Mouse (Mus musculus) liver, embryonic 16.5 days (tissue): ENCODE measurements at regions not wholly inside any gene's neighbourhood (a gene's known extent, or its start where the extent isn't known, plus 50 kb on each side); places are given as distances from the start of the nearest gene placed in this dataset.
A peak's percentile ranks its signal among the peaks of the same experiment; 100 is the strongest.

Experiments
- ATAC-seq: fragments of 200-750 bp; cut with Nextera tagmentation; 2 replicates; pipeline ENCODE4 v1.8.0; 2017; ENCODE audit warnings: low read depth, mild to moderate bottlenecking, moderate number of reproducible peaks, moderate library complexity
- H3K27ac ChIP-seq: fragments of 300-500 bp; sonication (generic); 2 replicates; pipeline ENCODE4 v1.5.1; 2014; ENCODE audit warnings: mild to moderate bottlenecking, low read length
- H3K27me3 ChIP-seq: fragments of 300-500 bp; sonication (generic); 2 replicates; pipeline ENCODE4 v1.6.1; 2014; ENCODE audit warnings: low read depth, low read length, mixed read lengths; ENCODE audit not compliant: control insufficient read depth, insufficient read depth
- H3K36me3 ChIP-seq: fragments of 300-500 bp; sonication (generic); 2 replicates; pipeline ENCODE4 v1.6.1; 2014; ENCODE audit warnings: mild to moderate bottlenecking; ENCODE audit not compliant: control insufficient read depth, insufficient read depth
- H3K4me1 ChIP-seq: fragments of 300-500 bp; sonication (generic); 2 replicates; pipeline ENCODE4 v1.6.1; 2014; ENCODE audit warnings: low read depth, low read length, mixed read lengths; ENCODE audit not compliant: control insufficient read depth
- H3K4me2 ChIP-seq: fragments of 300-500 bp; sonication (generic); 2 replicates; pipeline ENCODE4 v1.6.1; 2014; ENCODE audit warnings: low read depth, low read length, mixed read lengths
- H3K4me3 ChIP-seq: fragments of 300-500 bp; sonication (generic); 2 replicates; pipeline ENCODE4 v1.5.1; 2014; ENCODE audit warnings: low read depth, mild to moderate bottlenecking, low read length
- H3K9ac ChIP-seq: fragments of 300-500 bp; sonication (generic); 2 replicates; pipeline ENCODE4 v1.6.1; 2014; ENCODE audit warnings: low read depth, low read length
- H3K9me3 ChIP-seq: fragments of 300-500 bp; sonication (generic); replicated peaks from 2 replicates; pipeline ENCODE4 v1.6.1; 2016; ENCODE audit warnings: low read length; ENCODE audit not compliant: control insufficient read depth
- WGBS: fragments of 180-500 bp; shearing (Covaris S2); extraction: QIAGEN DNeasy Blood & Tissue Kit; methylation state at CpG from one replicate; pipeline ENCODE4 v1.1.7; 2014; ENCODE audit not compliant: insufficient replicate concordance; 5-methylcytosine and 5-hydroxymethylcytosine counted together

DNA sequence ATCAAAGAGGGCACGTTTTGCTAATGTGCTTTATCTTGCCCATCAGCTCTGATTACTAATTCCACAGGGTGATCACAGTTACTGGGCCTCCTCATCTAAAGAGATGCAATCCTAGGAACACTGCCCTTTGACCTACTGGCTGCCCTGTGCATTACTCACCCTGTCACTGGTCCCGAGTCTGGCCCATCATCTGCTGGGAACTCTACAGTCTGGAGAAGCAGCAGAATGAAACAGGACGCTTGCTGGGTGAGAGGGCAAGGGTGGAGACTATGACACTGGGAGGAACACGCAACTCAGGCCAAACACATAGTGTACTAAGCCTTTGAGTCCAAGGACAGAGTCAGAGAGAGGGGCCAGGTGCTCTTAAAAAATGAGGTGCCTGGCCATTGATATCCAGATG, 263.8 kb downstream of the Ets1 start:
- 37% methylated on average over 4 of the region's 4 CpGs for WGBS
- H3K4me1 ChIP-seq, result no peaks in the 10 kb centered on the region
- no peak overlapping the region for H3K4me2 ChIP-seq
- H3K36me3 ChIP-seq, result no peaks in the 10 kb centered on the region
- H3K9ac ChIP-seq, result no peak overlapping the region
- no peak overlapping the region for H3K27ac ChIP-seq
- no peaks in the 10 kb centered on the region for H3K9me3 ChIP-seq
- no peak for ATAC-seq
- H3K27me3 ChIP-seq, result no peaks in the 10 kb centered on the region
- no peak overlapping the region for H3K4me3 ChIP-seq

DNA sequence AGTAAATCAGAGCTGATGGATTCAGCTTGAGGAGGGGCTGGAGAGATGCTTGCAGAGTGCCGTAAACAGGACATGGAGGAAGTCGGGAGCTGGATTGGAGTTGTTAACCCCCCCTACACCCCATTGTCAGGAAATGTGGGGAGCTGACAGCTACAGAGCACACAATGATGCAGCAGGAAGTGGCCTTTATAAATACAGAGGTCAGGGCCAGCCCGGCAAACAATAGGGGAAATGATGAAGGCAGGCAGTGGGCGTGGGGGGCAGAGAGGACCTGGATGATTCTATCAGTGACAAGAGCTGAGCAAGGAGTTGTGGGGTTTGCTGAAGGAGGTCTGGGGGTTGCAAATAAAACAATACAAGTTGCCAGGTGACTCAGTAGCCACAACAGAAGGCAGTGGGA, 265.3 kb downstream of the Ets1 start:
- Histone ChIP-seq H3K27me3 (no peaks in the 10 kb centered on the region), H3K4me3 (no peak overlapping the region), H3K9me3 (no peaks in the 10 kb centered on the region), H3K27ac (no peak overlapping the region), H3K4me2 (no peak overlapping the region), H3K36me3 (no peaks in the 10 kb centered on the region), H3K9ac (no peak overlapping the region), H3K4me1 (no peaks in the 10 kb centered on the region)
- ATAC-seq, result peak; percentile 51
- 36% methylated on average over 4 of the region's 4 CpGs for WGBS

DNA sequence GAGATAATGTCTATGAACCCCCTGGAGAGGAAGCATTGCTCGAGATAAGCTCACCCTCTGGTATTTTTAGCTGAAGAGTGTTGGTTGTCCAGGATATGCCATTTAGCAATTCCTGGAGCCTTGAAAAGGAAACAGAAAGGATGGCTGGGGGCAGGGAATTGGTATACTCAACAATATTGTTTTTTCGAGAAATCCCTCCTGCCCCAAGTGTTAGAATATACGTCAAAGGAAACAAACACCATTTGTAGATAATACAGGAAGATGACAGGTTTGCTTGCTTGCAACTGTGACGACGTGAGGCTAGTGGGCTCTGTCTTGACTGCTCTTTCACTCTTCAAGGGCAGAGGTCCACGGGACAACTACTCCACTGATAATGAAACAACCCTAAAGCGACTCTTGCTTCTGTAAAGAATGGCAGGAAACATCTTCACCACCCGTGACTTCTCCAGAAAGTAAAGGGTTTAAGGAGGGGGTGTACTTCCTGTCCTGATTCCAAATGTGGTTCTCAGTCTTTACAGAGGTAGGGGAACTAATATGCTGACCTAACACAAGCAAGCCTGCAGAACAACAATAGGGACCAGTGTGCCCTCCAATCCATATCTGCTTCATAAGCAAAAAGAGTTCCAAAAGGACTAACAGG, 270.3 kb downstream of the Ets1 start:
- Histone ChIP-seq H3K4me2 (no peak overlapping the region), H3K27me3 (no peaks in the 10 kb centered on the region), H3K9ac (no peak overlapping the region), H3K27ac (no peak overlapping the region), H3K4me3 (no peak overlapping the region), H3K4me1 (no peaks in the 10 kb centered on the region), H3K36me3 (no peaks in the 10 kb centered on the region), H3K9me3 (no peaks in the 10 kb centered on the region)
- 11% methylated on average over 8 of the region's 8 CpGs for whole genome bisulfite sequencing
- ATAC-seq, result peak; percentile 71

DNA sequence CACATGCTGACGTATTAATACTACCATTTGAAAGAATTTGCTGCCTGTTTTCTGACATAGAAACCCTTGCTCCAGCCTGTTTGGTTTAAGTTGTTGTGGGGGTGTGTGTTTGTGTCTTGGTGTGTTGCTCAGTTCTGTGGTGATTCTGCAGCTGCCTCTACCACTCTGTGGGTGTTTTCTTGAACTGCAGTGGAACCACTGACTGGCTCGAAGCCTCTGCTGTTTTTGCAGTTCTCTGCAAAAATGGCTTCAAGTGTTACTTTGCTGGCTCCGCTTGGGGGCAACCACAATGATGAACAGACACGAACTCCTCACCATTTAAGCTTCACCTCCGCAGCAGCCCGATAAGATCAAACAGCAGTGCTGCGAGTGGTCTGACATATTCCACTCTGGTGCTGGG, 274.6 kb downstream of the Ets1 start:
- 54% methylated on average over 7 of the region's 7 CpGs for whole genome bisulfite sequencing
- H3K9ac ChIP-seq, result no peak overlapping the region
- H3K4me3 ChIP-seq, result no peak overlapping the region
- ATAC-seq, result no peak
- no peak overlapping the region for H3K4me2 ChIP-seq
- no peaks in the 10 kb centered on the region for H3K27me3 ChIP-seq
- H3K4me1 ChIP-seq, result no peaks in the 10 kb centered on the region
- H3K9me3 ChIP-seq, result no peaks in the 10 kb centered on the region
- H3K27ac ChIP-seq, result no peak overlapping the region
- no peaks in the 10 kb centered on the region for H3K36me3 ChIP-seq

DNA sequence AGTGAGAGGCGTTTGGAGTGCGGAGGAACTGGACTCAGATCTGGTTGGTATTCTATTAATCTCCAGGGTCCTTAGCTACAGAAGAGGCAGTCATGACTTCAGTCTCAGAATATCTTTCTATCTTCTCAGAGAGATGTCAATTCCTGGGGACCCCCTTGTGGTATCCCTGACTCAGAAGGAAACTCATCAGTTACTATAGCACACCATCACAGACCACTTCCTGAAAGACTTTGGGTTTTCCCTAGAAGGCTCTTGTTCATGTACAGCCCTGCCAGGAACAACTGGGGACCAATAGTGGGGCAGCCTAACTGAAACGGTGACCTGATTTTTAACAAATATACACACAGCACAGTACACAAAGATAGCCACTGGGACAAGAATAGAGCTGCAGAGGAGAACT, 279.6 kb downstream of the Ets1 start:
- Histone ChIP-seq H3K27ac (no peak overlapping the region), H3K4me3 (no peak overlapping the region), H3K9ac (no peak overlapping the region), H3K36me3 (no peaks in the 10 kb centered on the region), H3K4me2 (no peak overlapping the region), H3K9me3 (no peaks in the 10 kb centered on the region), H3K27me3 (no peaks in the 10 kb centered on the region), H3K4me1 (no peaks in the 10 kb centered on the region)
- no peak for ATAC-seq
- 47% methylated on average over 3 of the region's 3 CpGs for WGBS

DNA sequence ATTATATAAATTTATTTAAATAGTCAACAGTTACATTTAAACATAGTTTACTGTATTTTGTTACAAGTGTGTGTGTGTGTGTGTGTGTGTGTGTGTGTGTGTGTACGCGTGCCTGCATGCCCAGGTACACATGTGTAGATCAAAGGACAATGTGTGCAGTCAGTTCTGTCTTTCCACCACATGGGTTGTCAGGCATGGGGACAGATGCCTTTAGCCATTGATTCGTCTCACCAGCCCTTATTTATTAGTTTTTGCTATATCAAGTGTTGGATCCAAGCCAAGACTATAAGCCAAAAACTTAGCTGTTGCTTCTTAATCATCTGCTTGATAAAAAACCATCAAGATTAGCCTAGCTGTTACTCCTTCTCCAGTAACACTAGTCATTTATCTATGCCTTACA, 280.7 kb downstream of the Ets1 start:
- H3K4me2 ChIP-seq, result no peak overlapping the region
- no peak overlapping the region for H3K9ac ChIP-seq
- H3K27ac ChIP-seq, result no peak overlapping the region
- ATAC-seq, result no peak
- H3K4me3 ChIP-seq, result no peak overlapping the region
- H3K4me1 ChIP-seq, result no peaks in the 10 kb centered on the region
- H3K27me3 ChIP-seq, result no peaks in the 10 kb centered on the region
- no peaks in the 10 kb centered on the region for H3K9me3 ChIP-seq
- no peaks in the 10 kb centered on the region for H3K36me3 ChIP-seq
- WGBS, result 69% methylated on average over 3 of the region's 3 CpGs

DNA sequence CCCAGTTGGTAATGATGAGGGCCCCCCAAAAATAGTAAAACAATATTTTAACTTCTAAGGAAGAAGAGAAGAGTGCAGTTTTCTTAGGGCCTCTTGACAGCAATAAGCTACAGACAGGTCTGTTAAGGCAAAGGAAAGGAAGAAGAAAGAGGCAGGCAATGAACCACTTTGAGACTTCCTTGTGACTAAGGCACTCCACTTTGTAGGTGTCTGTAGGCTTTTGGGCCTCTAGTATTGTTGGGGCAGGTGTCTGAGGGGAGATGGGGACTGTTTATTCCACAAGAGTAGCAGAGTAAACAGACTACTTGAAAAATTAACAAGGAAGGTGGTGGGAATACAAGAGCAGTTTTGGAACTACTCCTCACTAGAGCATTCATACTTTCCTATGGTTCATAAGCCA, 287.9 kb downstream of the Ets1 start:
- Histone ChIP-seq H3K27me3 (no peaks in the 10 kb centered on the region), H3K27ac (no peak overlapping the region), H3K9ac (no peak overlapping the region), H3K4me2 (no peak overlapping the region), H3K36me3 (no peaks in the 10 kb centered on the region), H3K9me3 (no peaks in the 10 kb centered on the region), H3K4me3 (no peak overlapping the region), H3K4me1 (no peaks in the 10 kb centered on the region)
- no peak for ATAC-seq

DNA sequence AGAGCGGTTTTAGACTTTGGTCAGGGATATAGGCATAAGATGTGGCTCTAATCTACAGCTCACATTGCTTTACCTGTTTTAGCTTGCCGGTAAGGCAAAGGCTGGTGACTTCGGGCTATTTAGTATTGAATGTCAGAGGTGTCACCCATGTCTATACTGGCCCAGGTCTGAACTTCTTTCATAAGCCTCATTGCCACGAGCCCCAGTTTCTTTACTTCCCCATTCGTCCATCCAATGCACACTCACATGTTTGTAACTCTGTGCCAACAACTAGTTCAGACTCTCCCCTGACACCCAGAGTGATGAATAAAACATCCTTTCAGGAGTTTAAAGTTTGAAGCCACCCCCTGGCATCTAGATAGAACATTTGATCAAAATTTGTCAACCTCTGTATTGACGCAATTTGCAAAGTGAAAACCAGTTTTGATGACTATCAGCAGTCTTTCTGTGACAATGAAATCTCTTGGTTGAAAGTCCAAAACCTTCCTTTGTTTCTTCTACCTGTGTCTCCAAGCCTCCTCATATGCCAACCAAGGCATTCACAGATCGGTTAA, 288.4 kb downstream of the Ets1 start:
- Histone ChIP-seq H3K27me3 (no peaks in the 10 kb centered on the region), H3K9me3 (no peaks in the 10 kb centered on the region), H3K4me2 (no peak overlapping the region), H3K27ac (no peak overlapping the region), H3K4me3 (no peak overlapping the region), H3K9ac (no peak overlapping the region), H3K36me3 (no peaks in the 10 kb centered on the region), H3K4me1 (no peaks in the 10 kb centered on the region)
- no peak for ATAC-seq
- WGBS, result 62% methylated on average over 7 of the region's 7 CpGs

DNA sequence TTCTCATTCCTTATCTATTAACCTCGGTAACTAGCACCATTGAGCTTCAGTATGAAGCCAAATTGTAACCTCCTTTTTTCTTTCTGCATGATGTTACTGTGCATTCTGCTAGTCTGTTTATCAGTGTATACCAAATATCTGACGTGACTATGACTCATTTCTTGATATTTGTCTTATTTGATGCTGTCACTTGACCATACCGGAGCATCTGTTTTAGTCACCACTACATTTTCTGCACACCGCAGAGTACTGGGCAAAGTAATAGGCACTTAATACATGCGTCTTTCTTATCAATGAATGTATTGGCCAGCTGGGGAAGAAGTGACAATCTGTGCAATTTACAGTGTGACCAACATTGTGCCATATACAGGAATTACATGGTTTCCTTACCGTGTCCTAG, 289.0 kb downstream of the Ets1 start:
- H3K4me3 ChIP-seq, result no peak overlapping the region
- no peak overlapping the region for H3K27ac ChIP-seq
- ATAC-seq, result no peak
- no peaks in the 10 kb centered on the region for H3K27me3 ChIP-seq
- H3K9ac ChIP-seq, result no peak overlapping the region
- H3K4me2 ChIP-seq, result no peak overlapping the region
- no peaks in the 10 kb centered on the region for H3K36me3 ChIP-seq
- H3K4me1 ChIP-seq, result no peaks in the 10 kb centered on the region
- H3K9me3 ChIP-seq, result no peaks in the 10 kb centered on the region
- 68% methylated on average over 6 of the region's 6 CpGs for WGBS
